29 mouse cellular contexts compared by ENCODE assay signal in the genomic region with DNA sequence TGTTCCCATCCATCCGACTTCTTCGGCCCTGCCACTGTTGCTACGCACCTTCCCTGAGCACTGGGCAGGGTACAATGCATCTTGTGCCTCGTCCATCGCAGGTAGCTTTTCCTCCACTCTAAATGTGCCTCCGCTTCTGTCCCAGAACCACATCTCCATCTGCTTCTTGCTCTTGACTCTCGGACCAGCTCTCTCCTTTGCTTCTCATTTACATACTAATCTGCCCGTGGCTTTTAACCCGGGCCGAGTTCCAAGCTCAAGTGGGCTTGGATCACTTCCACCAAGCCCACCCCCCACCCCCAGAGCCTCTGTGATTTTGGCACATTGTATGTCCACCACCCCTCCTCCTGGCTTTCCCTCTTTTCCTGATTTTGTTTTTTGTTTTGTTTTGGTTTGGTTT.
DNase-seq lines count a peak whose midpoint lies in the region; ATAC-seq and TF ChIP-seq lines count a peak whose summit lies in the region.
"Had no signal": no experiment of that assay in that cellular context is flagged by ENCODE, and none has a peak within 500 bp of the region (broad histone marks: within the 10 kb centered on the region; RNA-seq: fewer than 3 reads in every experiment).

No protein-coding gene starts in this region.

- H3K4me1 ChIP-seq in forebrain, embryonic 16.5 days (replicated peaks; ENCODE audit: control insufficient read depth, insufficient read depth, low read length): peaks cover 10% of the 10 kb centered on the region; the same call in 1 of the 2 replicates
- H3K4me1 ChIP-seq in forebrain, embryonic 11.5 days (replicated peaks; ENCODE audit: control insufficient read depth, insufficient read depth, low read length): no peaks in the 10 kb centered on the region
- peaks cover 3% of the 10 kb centered on the region for H3K4me1 ChIP-seq in hindbrain, embryonic 16.5 days (ENCODE audit: control insufficient read depth, insufficient read depth, low read depth, low read length)
- H3K4me1 ChIP-seq: heart, embryonic 13.5 days; intestine, embryonic 15.5 days; liver, embryonic 13.5 days; megakaryocyte, embryonic 14.5 days had no signal

- H3K27me3 ChIP-seq in forebrain, embryonic 16.5 days (replicated peaks; ENCODE audit: control insufficient read depth, insufficient read depth, low read length): no peaks in the 10 kb centered on the region
- H3K27me3 ChIP-seq in forebrain, embryonic 11.5 days (ENCODE audit: control insufficient read depth, insufficient read depth, low read length): no peaks in the 10 kb centered on the region
- H3K27me3 ChIP-seq in hindbrain, embryonic 16.5 days (replicated peaks; ENCODE audit: control insufficient read depth, insufficient read depth, low read length): no peaks in the 10 kb centered on the region
- H3K27me3 ChIP-seq: forebrain, embryonic 12.5 days; heart, embryonic 13.5 days; intestine, embryonic 15.5 days; liver, embryonic 13.5 days; megakaryocyte, embryonic 14.5 days had no signal

- H3K36me3 ChIP-seq in forebrain, embryonic 16.5 days (ENCODE audit: control insufficient read depth, insufficient read depth): no peaks in the 10 kb centered on the region
- H3K36me3 ChIP-seq in forebrain, embryonic 11.5 days (ENCODE audit: control insufficient read depth, insufficient read depth, low read length): no peaks in the 10 kb centered on the region
- H3K36me3 ChIP-seq in hindbrain, embryonic 16.5 days (ENCODE audit: control insufficient read depth, insufficient read depth, low read length): no peaks in the 10 kb centered on the region
- H3K36me3 ChIP-seq: forebrain, embryonic 12.5 days; heart, embryonic 13.5 days; intestine, embryonic 15.5 days; liver, embryonic 13.5 days had no signal

- no peak for TF ChIP-seq CTCF in brain, embryonic 14.5 days (IDR thresholded peaks at IDR 0.05; ENCODE audit: borderline replicate concordance, extremely low read depth, insufficient read depth, insufficient read length)

- WGBS in forebrain, embryonic 16.5 days: 46% methylated on average over 10 of the region's 10 CpGs
- WGBS in forebrain, embryonic 11.5 days: 81% methylated on average over 10 of the region's 10 CpGs
- WGBS in hindbrain, embryonic 16.5 days: 46% methylated on average over 10 of the region's 10 CpGs

- no peak for TF ChIP-seq POLR2A in brain, embryonic 14.5 days (IDR thresholded peaks at IDR 0.05; ENCODE audit: borderline replicate concordance, extremely low read depth, insufficient read depth, insufficient read length, poor library complexity, severe bottlenecking)

- intact Hi-C loops in left cerebral cortex, postnatal 4 days (cut with DNase I): no loop called here
- intact Hi-C loops in left cerebral cortex, postnatal 10 days (cut with DNase I): no loop called here

- H3K4me2 ChIP-seq in forebrain, embryonic 16.5 days (ENCODE audit: low read length): no peak overlapping the region
- no peak overlapping the region for H3K4me2 ChIP-seq in forebrain, embryonic 11.5 days (ENCODE audit: low read depth, low read length, severe bottlenecking)
- H3K4me2 ChIP-seq in hindbrain, embryonic 16.5 days (ENCODE audit: low read length): no peak overlapping the region; the same call in 1 of the 2 replicates
- H3K4me2 ChIP-seq: forebrain, embryonic 12.5 days; heart, embryonic 13.5 days; intestine, embryonic 15.5 days; liver, embryonic 13.5 days had no signal

- H3K27ac ChIP-seq in forebrain, embryonic 16.5 days (ENCODE audit: low read length): no peak overlapping the region
- no peak overlapping the region for H3K27ac ChIP-seq in forebrain, embryonic 11.5 days (ENCODE audit: low read depth, low read length)
- H3K27ac ChIP-seq in hindbrain, embryonic 16.5 days (ENCODE audit: low read depth, low read length): no peak overlapping the region
- H3K27ac ChIP-seq: forebrain, embryonic 12.5 days; heart, embryonic 13.5 days; intestine, embryonic 15.5 days; layer of hippocampus, adult 2 months; left cerebral cortex, adult 2 months; liver, embryonic 13.5 days; stomach, postnatal 0 days had no signal

- no peak for DNase-seq in forebrain, embryonic 11.5 days (ENCODE audit: low spot score)
- peak; percentile 50 for DNase-seq in left cerebral cortex, postnatal 4 days
- no peak for DNase-seq in left cerebral cortex, postnatal 10 days (ENCODE audit: extremely low spot score in 1 of 2, low spot score in 2 of 2)
- DNase-seq in brain, embryonic 14.5 days (ENCODE audit: low read depth): peak; percentile 73
- DNase-seq in retina, embryonic 14.5 days (ENCODE audit: low spot score): no peak
- DNase-seq: adrenal gland, postnatal 14 days; cerebellum, adult 2 months; cerebellum, postnatal 25 days; gastrocnemius, postnatal 36 days; heart, postnatal 10 days; kidney, adult 2 months; kidney, postnatal 36 days; liver, embryonic 13.5 days; lung, adult 18-20 months; lung, postnatal 4 days; right cerebral cortex, postnatal 4 days; thymus, adult 18-20 months; thymus, postnatal 25 days had no signal

- peak; percentile 43 for ATAC-seq in forebrain, embryonic 16.5 days
- ATAC-seq in forebrain, embryonic 11.5 days (replicated peaks; ENCODE audit: low FRiP score): no peak
- ATAC-seq in hindbrain, embryonic 16.5 days: peak; percentile 84
- ATAC-seq: CD4-positive, CD25-positive, alpha-beta regulatory T cell, adult 4 months; intestine, embryonic 15.5 days; lung, postnatal 0 days had no signal

- no peaks in the 10 kb centered on the region for H3K9me3 ChIP-seq in forebrain, embryonic 16.5 days (ENCODE audit: control insufficient read depth, low read length)
- H3K9me3 ChIP-seq in forebrain, embryonic 11.5 days (ENCODE audit: control insufficient read depth, low read length): no peaks in the 10 kb centered on the region
- H3K9me3 ChIP-seq in hindbrain, embryonic 16.5 days (ENCODE audit: control insufficient read depth, low read length): no peaks in the 10 kb centered on the region
- H3K9me3 ChIP-seq: forebrain, embryonic 12.5 days; heart, embryonic 13.5 days; intestine, embryonic 15.5 days had no signal

- H3K4me3 ChIP-seq in forebrain, embryonic 16.5 days (replicated peaks; ENCODE audit: low read length): no peak overlapping the region
- H3K4me3 ChIP-seq in forebrain, embryonic 11.5 days (ENCODE audit: low read depth, low read length): no peak overlapping the region
- no peak overlapping the region for H3K4me3 ChIP-seq in hindbrain, embryonic 16.5 days (ENCODE audit: low read length)
- H3K4me3 ChIP-seq: forebrain, embryonic 12.5 days; heart, embryonic 13.5 days; intestine, embryonic 15.5 days; layer of hippocampus, adult 2 months; left cerebral cortex, adult 2 months; liver, embryonic 13.5 days; megakaryocyte, embryonic 14.5 days had no signal

- no peak overlapping the region for H3K9ac ChIP-seq in forebrain, embryonic 16.5 days (replicated peaks; ENCODE audit: low read depth, low read length)
- H3K9ac ChIP-seq in forebrain, embryonic 11.5 days (ENCODE audit: low read length): no peak overlapping the region
- H3K9ac ChIP-seq in hindbrain, embryonic 16.5 days (ENCODE audit: low read depth, low read length): no peak overlapping the region
- H3K9ac ChIP-seq: forebrain, embryonic 12.5 days; heart, embryonic 13.5 days; intestine, embryonic 15.5 days; liver, embryonic 13.5 days had no signal

Comparison
In these comparisons a context has a peak if more than half of its experiments do, and no peak if none do; other contexts are left out.
1. DNase-seq: peak in left cerebral cortex, postnatal 4 days (single experiment) and brain, embryonic 14.5 days (single experiment); none in forebrain, embryonic 11.5 days (single experiment), left cerebral cortex, postnatal 10 days (0 of 2) and retina, embryonic 14.5 days (single experiment).